Mouse (Mus musculus) regulatory T cell (primary cell): ENCODE results near the gene Coro1c.

Experiments
- in situ Hi-C: fragments of 300-600 bp; cut with MboI, MseI; formaldehyde crosslinking; loops from one replicate; pipeline ENCODE4 v1.15.1; 2025; ENCODE audit warnings: high pct_unique_total_duplicates

Coro1c gene

DNA sequence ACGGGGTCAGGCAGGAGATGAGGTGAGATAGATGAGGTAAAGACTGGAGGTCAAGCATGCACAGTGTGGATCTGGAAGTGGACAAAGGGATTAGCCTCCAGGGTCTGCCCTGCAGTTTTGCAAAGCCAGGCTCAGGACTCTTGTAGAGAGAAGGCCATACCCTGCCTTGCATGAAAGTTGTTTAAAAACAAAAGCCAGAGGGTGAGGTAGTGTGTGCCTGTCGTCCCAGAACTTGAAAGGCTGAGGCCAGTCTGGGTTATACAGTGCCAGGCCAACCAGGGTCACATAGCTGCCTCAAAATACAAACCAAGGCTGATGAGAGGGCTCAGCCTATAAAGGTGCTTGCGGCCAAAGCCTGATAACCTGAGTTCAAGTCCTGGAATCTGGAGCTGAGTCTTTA is 76.8 kb downstream of the Coro1c start:
- in situ Hi-C loops = no loop called here

DNA sequence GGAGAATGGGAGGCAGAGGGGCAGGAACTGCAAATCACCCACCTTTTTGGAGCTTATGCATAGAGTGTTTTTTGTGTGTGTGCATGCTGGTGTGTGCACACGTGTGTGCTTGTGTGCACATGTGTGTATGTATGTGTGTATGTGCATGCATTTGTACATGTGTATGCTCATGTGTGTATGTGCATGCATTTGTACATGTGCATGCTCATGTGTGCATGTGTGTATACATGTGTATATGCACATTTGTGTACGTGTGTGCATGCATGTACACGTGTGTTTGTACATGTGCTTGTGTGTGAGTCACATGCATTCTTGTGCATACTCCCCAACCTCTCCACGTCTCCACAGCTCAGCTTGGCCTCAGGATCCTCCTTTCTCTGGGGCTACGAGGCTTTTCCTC is 77.8 kb downstream of the Coro1c start:
- in situ Hi-C loops = no loop called here

DNA sequence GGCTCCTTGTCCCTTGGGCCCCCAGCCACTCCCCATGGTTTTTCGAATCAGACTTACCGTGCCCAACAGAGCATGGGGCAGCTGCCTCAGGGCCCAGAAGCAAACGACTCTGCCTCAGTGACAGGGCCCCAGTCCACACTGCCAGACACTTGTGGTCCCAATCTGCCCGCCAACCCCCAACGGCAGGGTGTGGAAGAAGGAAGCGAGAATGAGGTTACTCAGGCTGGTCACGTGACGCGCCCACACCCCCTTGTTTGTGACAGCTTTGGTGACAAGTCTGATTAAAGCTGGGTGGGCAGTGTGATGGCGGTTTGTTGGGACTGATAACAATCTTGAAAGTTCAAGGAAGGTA is 78.3 kb downstream of the Coro1c start:
- in situ Hi-C loops = no loop called here

DNA sequence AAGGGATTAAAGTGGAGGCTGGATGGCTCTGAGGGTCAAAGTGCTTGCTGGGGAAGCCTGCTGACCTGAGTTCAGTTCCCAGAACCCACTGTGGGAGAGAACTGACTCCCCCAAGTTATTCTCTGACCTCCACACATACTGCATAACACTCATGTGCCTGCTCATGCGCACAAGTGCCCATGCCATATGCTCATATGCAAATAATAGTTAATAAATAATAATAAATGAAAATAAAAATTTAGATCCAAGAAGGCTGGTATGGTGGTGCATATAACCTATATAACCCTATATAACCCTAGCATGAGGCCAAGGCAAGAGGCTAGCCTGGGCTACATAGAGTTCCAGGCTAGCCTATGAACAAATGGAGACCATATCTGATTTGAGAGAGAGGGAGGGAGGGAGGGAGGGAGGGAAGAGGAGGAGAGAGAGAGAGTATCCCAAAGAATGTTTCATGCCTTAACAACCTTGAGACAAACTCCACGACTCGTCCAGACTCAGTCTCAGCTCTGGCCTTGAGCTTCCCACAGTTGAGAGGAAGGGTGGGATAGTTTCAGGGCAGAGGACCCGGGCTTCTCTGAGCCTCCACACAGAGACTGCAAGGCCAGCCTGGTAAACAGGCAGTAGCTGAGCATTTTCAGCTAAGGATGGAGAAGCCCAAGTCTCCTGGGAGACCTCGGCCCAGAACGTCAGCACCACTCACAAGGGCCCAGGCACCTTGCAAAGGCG is 78.8 kb downstream of the Coro1c start:
- in situ Hi-C loops = no loop called here

DNA sequence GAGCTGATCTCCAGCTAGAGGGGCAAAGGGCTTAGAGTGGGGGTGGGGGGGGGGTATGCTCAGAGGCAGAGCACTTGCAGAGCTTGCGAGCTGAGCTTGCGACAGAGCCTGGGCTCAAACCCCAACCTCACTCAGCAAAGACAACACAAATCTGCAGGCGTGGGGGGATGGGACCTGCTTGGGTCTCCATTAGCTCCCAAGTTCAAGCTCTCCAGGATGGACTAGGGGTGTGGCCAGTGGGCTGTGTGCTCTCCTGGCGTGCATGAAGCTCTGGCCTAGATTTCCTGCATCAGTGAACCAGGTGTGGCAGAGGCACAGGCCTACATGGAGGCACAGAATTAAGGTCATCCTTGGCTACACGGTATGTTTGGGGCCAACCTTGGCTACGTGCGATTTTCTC is 80.1 kb downstream of the Coro1c start:
- in situ Hi-C loops = no loop called here

DNA sequence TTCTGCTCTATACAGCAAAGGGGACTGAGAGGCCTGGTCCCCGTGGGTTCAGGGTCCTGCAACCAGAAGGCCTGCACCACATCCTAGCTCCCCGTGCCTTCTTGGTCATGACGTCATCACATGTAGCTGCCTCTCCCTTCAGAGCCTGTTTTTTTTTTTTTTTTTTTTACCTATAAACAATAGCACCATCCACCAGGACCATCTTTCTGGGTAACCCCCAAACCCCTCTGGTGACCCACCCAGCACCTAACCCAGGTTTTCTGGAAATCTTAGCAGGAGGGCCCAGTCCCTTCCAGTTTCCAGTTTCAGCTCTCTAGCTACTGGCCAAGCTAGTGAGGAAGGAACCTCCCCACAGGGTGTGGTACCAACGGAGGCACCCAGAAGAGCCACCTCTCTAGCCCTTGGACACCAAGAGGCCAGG is 80.6 kb downstream of the Coro1c start:
- in situ Hi-C loops = no loop called here

DNA sequence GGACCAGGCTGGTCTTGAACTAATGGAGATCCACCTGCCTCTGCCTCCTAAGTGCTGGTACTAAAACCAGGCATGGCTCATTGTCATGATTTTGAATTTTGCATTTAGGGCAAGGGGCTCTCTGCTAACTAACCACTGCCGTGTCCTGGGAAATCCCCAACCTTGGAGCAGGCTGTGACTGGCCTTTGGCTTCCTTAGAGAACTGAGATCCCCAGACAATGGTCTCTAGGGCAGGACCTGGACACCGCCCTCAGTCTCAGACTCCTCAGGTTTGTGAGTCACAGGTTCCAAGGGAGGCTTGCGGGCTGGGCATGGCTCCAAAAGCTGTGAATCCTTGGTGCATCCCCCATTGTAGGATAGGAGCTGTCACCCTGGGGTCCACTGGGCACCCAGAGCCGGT is 81.9 kb downstream of the Coro1c start:
- in situ Hi-C loops = no loop called here

DNA sequence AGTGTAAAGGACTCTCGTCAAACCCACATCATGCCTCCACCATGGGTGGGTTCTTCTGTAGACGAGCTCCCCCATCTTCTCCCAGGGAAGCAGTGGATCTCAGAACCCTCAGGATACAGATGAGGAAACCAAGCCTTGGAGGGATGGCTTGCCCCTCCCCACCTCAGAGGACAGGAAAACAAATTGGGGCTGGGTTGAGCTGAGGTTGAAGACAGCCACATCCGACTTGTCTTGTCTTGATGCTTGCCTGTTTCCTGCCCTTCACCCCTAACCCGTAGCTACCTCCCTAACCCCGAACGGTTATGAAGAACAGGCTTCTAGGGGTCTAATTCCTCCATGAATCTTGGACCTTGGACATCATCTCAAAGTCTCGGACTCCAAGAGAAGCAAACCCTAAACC is 83.0 kb downstream of the Coro1c start:
- in situ Hi-C loops = no loop called here

DNA sequence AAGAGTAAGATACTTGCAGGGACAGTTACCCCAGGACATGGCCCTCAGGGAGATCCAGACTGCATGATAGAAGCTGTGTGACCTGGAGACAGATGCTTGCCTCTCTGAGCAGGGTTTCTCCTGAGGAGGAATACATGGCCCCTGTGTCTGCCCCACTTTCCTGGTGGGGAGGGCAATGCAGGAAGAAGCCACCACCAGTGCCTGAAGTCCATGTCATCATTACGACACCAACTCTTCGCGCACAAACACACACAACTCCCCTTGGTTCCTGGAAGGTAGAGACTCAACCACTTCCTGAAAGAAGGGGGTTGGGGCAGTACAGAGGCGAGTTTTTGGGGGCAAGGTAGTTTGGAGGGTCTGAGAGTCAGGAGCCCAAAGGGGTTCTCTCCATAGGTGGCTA is 84.3 kb downstream of the Coro1c start:
- in situ Hi-C loops = no loop called here

DNA sequence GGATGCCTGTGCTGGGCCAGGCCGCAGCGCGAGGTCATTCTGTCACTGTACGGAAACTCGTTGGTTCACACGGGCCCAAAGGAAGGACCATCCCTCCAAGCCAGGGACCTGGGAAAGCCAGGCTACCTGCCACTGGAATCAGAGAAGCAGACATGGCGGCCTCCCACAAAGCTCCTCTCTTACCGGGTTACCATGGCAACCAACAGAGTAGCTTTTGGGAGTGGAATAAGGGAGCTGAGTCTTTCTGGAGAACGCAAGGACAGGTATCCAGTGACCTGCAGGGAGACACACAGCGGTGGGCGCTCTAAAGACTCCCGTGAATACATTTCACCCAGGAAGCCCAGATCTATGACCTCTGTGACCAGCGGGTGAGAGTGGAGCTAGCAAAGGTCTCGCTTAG is 90.0 kb downstream of the Coro1c start:
- in situ Hi-C loops = loop anchor here (5.0 to 10.0 kb wide), 3 partner anchors 46 to 1666 kb away; partner anchors contain the start of genes Ficd, Iscu, Sart3 and Sirt4

DNA sequence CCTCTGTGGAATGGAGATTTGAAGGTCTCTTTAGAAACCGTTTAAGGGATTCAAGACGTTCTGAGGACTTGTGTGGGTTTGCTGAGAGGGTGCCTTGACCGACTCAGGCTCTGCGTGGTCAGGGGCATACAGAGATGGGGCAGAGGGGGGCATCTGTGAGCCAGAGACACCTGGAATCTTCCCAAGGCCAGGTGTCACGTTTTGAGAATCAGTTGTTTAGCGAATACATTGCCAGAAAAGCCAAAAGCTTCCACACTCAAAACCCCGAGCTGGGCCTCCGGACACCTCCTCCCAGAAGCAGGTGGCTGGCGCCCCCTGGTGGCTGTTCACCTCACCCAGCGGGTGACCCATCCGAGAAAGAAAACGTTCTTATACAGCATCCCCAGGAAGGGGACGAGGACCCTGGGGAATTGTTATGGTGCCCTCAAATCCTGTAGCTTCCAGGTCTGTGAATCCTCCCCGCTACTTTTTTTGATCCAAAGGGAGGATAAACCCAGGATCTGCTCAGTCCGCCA is 92.9 kb downstream of the Coro1c start:
- in situ Hi-C loops = loop anchor here (5.0 to 10.0 kb wide), 3 partner anchors 43 to 1669 kb away; partner anchors contain the start of genes Ficd, Iscu, Sart3 and Sirt4

DNA sequence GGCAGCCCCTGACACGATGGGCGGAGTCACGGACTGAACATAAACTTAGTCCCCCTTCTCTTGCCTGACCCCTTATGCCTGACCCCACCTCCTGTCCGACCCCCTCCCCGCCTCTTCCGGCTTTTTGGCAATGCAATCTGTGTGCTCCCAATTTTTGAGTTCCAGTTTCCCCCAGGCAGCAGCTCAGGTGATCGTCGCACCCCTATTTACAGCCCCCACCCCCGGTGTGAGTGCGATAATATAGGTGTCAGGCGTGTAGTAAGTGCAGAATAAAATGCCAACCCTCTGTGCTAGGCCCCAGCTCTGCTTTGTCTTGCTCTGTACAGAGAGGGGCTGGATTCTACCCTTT is 93.5 kb downstream of the Coro1c start:
- in situ Hi-C loops = loop anchor here (5.0 to 10.0 kb wide), 3 partner anchors 43 to 1670 kb away; partner anchors contain the start of genes Ficd, Iscu, Sart3 and Sirt4

DNA sequence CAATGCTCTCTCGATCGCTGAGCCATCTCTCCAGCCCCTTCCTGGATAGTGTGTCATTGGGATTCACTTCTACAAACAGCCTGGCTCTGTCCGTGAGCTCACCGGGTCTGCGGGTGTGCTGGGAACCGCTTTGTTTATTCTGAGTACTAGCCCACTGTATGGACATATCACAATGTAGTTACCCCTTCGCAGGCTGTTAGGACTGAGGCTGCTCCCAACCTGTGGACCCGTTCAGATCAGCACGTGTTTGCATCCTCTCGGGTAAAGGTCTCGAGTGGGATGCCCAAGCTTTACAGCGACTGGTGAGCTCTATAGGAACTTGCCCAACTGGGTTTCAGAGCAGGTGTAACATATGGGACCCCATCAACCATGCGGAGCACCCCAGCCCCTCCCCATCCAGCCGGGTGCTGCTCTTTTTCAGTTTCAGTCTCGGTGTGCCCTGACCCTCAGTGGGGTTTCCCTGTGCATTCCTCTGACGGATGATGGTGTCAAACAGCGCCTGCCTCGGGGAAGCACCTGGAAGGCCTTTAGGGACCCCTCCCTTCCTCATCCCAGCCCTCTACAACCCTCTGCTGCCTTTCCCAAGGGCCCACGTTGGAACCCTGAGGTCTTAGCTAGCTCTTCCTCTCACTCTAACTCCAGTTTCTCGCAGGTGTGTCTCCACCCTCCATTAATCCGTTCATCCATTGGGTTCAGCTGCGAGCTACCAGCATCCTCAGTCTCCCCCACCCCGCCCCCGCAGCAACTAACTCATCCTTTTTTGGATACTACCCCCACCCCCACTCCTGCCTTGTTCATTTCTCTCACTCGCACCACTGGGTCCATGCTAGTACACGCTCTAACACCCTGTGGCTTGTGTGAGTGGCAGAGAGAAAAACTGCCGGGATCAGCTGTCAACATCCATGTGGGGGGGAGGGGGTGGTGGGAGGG is 94.2 kb downstream of the Coro1c start:
- in situ Hi-C loops = loop anchor here (5.0 to 10.0 kb wide), 3 partner anchors 42 to 1670 kb away; partner anchors contain the start of genes Ficd, Iscu, Sart3 and Sirt4

DNA sequence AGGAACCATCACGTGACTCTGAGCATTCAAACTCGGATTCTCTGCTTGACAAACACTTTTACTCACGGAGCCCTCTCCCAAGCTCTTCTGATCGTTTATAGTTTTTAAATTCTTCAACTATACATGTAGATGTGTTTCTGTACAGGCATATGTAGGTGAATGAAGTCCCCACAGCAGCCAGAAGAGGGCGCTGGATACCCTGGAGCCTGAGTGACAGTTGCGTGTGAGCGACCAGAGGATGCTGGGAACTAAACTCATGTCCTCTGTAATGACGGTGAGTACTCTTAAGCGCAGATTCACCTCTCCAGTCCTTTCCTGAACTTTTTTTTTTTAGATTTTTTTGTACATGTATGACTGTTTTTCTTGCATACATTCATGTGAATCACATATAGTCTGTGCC is 95.0 kb downstream of the Coro1c start:
- in situ Hi-C loops = loop anchor here (10.0 kb wide), 2 partner anchors 79 to 1671 kb away; partner anchors contain the start of genes Ficd and Sirt4

DNA sequence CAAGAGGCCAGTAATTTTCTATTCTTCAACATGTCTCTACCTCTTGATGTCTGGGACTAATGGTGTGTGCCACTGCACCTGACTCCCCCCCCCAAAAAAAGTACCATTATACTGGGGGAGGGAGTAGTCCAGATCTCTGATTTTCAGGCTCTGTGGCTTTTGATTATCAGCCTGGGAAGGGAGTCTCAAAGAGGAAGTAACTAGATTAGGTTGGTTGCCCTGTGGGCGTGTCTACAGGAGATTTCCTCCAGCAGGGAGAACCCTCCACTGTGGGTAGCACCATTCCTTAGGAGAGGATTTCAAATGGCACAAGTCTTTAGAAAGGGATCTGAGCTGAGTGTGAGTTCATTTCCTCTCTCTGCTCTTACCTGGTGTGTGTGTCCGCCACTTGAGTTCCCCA is 95.9 kb downstream of the Coro1c start:
- in situ Hi-C loops = loop anchor here (10.0 kb wide), 2 partner anchors 78 to 1672 kb away; partner anchors contain the start of genes Ficd and Sirt4

DNA sequence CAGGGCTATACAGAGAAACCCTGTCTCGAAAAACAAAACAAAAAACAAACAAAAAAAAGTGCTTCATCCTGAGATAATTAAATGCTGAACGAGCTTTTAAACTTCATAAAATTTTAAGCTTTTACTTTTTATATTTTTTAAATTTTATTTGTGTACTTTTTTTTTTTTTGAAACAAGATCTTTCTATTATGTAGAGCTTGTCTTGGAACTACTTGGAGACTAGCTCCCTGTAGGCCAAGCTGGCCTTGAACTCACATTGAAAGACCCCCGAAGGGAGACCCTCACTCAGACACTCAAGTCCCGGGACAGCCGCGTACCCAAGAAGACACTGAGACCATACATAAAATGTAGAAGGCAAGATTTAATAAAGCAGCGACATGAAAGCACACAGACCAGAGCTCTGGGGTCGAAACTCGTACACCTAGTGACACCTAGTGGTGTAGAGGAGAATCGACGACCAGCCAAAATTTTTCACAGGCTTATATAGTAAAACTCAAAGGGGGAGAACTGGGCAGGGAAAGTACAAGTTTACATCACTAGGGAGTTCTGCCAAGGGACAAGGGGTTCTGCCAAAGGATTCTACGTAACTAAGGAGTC is 96.6 kb downstream of the Coro1c start:
- in situ Hi-C loops = loop anchor here (10.0 kb wide), 2 partner anchors 77 to 1673 kb away; partner anchors contain the start of genes Ficd and Sirt4

DNA sequence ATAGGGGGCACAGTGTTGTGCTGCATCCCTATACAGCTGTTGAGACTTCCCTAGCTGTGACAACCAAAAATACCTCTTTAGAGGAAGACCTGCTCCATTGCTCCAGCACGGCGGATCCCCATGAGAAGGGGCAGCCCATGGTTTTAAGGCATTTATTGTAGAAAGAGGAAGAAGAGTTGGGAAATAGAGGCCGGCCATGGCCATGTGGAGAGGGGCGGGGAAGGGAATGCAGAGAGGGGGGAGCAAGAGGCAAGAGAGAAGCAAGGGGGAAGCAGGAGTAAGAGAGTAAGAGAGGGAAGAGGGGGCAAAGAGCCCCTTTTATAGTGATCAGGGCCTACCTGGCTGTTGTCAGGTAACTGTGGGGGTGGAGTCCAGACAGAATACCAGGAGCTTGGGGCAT is 98.4 kb downstream of the Coro1c start:
- in situ Hi-C loops = loop anchor here (10.0 kb wide), 2 partner anchors 75 to 1675 kb away; partner anchors contain the start of genes Ficd and Sirt4

DNA sequence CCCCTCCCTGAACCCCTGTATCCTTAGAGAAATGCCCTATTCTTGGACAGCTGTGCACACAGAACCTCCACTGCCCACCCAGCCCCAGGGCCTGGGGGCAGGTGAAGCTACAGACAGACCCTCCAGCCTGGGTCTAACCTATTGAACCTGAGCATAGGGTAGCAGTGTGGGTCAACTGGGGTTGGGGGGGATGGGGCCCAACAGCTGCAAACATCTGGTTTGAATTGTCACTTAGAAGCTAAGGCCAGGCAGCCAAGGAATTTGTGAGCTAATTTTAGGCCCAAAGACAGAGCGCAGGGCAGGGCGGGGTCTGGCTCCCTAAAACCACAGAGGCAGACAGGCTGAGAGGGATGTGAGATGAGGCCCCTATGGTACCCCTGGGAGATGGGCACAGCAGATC is 100.4 kb downstream of the Coro1c start:
- in situ Hi-C loops = no loop called here

DNA sequence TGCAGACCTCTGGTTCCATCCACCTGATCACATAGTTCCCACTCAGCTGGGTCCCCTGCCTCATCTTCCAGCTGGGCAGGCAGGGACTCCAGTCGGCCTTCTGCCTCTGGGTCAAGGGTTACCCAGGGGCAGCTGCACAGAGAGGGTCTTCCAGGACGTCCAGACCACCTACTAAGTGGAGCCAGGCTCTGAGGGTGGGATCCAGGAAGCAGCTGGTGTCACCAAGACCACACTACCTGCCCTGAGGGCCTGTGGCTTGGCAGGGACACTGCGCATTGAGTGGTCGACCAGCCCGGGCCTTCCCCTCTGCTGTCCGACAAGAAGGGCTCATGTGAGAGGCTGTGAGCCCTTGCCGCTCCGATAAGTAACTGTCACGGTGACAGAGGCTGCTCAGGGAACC is 100.8 kb downstream of the Coro1c start:
- in situ Hi-C loops = no loop called here

DNA sequence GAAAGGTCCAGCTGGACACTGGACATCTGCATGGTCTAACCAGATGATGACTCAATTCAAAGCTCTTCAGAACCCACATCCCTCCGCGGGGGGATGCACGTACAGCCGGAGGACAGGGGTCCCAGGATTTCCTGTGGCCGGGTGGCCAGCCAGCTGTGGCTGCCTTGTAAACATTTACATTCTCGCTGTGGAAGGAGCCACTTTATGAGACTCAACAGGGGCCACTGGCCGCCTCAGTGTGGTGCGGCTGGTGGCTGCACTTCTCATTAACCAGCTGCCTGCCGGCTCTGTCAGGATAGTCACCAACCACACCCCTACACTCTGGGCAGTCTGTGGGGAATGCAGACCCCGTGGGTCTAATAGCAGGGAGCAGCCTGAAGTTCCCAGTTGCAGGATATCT is 102.1 kb downstream of the Coro1c start:
- in situ Hi-C loops = no loop called here

DNA sequence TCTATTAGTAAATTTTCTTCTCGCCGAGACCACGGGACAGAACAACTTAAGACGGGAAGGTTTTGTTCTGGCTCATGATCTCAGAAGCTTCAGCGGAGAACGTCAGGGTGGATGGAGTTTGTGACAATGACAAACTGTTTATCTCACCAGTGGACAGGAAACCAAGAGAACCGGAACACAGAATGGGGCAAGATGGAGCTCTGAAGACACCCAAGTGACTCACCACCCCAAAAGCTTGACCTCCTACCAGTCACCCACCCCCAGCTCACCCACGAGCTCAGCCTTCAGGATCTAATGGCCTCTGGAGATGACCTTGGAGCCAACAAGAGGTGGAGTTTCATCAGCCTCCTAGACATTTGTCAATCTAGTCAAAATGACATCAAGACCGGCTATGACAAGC is 103.3 kb downstream of the Coro1c start:
- in situ Hi-C loops = no loop called here
